Mouse (Mus musculus) left cerebral cortex, adult 18-20 months (tissue): Measurements from ENCODE around the gene Lpar3. TPM values are rescaled to one million over a fixed set of nuclear protein-coding genes. Genes with fewer than 3 reads are reported as not detected.
A peak's percentile ranks its signal among the peaks of the same experiment; 100 is the strongest.

Source experiments
- DNase-seq, 2 experiments: peaks; one replicate each; pipeline ENCODE4 v3.0.0; 2021 to 2022; ENCODE audit warnings: low spot score in 2 of 2, mixed read lengths in 1 of 2
- total RNA-seq, 2 experiments: library from RNA; stranded (reverse); gene quantifications; 2 replicates each; pipeline ENCODE4 v1.2.3; 2021

Gene Lpar3
- total RNA-seq, 2 experiments from 2014 or later = 0.28 to 0.40 TPM

DNA sequence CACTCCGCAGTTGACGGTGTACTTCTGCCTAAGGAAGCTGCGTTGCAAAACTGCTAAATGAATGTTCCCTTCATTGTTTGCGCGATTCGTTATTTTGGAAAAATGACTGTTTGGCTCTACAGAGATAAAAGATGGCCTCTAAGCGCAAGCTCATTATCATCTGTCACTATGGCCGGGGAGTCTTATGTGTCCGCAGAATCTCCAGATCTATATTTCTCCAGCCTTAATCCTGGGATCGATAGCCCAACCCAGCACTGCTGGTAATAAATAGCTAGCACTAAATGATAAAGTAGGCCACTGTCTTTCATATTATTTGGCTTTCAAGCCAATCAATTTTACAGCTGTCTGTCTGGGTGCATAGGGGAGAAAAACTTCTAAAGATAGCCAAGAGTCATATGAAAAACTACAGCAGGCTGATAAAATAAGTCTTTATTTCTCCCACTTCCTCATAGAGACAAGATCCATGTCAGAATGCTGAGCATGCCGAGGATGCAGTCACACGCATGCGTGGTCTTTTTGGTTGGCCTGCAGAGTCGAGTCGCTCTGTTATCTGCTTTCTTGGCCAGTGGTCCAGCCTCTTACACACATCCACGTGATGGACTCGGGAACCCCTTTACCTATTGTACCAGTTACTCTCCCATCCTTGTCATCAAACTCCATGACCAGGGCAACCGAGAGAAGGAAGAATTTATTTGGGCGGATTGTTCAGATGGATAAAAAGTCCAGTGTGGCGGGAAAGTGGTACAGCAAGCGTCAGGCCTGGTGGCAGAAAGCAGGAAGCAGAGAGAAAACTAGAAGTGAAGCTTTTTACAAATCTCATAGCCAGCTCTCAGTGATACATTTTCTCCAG is 84.0 kb downstream of the Lpar3 start:
- DNase-seq = no peak

DNA sequence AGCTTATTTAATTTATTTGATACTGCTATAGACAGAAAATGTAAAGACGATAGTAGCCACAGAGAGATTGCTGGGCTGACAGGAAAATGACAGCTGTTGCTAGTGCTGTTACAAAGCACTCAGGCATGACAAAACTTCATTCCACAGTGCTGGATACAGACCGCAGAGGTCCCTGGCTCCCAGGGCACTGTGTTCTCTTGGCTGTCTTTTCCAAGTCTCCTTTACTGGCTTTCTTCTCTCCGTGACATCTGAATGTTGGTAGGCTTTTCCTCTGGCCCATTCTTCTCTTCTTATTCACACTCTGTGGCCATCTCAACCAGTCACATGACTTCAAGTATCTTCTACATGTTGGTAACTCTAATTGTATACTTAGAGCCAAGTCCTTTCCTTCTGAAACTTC is 86.6 kb downstream of the Lpar3 start:
- no peak for DNase-seq

DNA sequence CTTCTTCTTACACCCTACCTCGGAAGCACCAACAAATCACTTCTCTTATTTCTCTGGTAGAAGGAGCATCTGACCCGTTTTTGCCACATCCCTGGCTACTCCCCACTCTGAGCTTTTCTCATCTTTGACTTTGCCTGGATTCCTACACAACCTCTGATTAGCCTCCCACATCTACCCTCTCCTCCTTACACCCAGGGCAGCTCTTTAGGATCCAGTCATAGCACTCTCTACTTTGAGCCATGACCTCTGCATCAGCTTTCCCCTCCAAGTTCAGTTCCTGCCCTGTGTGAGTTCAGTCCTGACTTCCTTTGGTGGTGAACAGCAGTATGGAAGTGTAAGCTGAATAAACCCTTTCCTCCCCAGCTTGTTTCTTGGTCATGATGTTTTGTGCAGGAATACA is 87.1 kb downstream of the Lpar3 start:
- no peak for DNase-seq

DNA sequence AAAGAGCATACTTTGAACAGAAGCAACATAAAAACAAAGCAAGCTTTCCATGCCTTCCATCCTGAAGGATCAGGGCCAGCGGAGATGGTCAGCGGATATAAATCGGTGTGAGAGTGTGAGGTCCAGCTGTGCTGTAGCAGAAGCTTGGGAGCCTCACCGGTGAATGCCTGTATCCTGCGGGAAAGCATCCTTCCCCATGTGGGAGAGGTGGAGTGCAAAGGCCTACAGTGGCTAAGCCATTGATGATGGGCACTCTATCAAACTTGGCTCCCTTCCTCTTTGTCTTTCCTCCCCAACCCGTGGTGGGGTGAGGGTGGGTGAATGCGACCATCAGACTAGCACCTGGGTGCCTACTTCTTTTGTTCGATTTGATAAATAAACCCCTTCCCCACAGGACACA is 88.8 kb downstream of the Lpar3 start:
- DNase-seq = no peak

DNA sequence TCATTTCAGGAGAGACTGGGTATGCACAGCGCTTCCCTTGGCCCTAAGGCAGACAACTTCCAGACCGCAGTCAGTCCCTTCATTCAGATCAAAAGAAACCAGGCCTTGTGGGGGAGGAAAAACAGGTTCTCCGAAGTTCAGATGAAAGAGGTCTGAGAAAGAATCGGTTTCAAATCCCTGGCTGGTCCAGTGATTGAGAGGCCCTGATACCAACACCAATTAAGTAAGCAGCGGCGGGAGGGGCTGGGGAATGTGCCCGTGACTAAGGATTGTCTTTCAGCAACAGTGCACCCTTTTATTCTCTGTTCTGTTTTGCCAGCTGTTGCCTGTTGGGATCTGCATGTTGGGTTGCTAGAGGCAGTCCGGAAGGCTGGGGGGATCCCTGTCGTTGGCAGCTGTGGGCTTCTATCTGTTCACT is 90.4 kb downstream of the Lpar3 start:
- DNase-seq = no peak

DNA sequence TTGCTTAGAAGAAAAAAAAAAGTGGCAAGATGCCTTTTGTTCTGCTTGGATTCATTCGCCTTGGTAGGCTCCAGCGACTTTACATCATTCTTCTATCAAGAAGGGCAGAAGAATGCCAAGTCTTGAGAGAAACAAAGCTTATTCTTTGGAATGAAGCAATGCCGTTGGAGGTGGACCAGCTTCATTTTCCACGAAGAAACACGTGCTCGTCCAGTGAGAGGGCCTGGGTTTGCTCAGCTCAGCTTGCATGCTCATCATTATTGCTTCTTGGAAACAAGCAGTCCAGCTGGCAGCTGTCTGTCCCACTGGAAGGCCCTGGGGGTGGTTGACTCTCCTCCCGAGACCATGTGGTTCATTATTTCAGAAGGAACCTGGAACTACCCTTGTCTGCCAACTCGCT is 94.7 kb downstream of the Lpar3 start:
- no peak for DNase-seq

DNA sequence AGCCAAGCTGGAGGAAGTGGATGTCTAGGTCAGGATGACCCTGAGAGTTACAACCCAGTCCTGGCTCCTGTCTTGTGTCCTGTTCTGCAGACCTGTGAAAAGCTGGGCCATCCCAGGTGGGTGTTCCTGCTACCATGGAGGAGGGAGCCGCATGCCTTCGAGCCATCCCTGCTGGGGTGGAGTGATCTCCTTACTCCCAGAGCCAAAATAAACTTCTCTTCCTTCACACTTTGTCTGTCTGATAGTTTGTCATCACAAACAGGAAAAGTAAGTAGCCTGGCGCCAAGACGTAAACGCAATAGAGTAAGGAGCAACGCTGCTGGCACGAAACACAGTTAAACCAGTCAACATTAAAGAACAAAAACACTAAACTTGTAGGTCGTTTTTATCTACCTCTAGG is 95.5 kb downstream of the Lpar3 start:
- DNase-seq = no peak

DNA sequence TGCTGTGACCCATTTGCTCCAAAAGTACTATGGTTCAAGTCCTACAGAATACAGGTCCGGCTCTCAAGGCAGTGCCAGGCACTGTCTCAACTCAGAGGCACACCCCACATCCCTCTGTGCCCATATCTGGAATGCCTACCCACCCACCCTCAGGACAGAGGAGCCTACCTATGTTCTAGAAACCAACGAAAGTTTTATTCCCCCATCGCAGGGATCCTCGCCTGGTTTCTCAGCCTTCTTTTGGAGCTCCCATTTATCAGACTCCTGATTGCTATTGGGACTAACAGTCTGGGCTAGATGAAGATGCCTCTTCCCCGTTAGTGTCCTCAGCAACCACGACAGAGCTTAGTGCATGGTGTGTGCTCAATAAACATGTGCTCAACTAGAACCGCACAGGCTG is 96.6 kb downstream of the Lpar3 start:
- DNase-seq = no peak

DNA sequence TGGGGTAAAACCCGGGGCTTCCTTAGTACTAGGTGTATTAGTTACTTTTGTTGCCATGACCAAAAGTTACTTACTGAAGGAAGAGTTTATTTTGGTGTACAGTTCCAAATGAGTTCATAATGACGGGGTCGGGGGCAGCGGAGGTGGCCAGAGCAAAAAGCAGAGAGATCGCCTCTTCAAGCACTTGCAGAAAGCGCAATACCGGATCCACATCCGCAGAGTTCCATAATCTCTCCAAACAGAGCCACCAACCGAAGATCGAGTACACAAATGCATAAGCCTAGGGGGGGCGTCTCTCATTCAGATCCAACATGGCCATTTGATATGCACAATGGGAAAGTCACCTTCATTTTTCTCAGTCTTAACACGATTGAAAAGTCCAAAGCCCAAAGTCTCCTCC is 97.1 kb downstream of the Lpar3 start:
- no peak for DNase-seq

DNA sequence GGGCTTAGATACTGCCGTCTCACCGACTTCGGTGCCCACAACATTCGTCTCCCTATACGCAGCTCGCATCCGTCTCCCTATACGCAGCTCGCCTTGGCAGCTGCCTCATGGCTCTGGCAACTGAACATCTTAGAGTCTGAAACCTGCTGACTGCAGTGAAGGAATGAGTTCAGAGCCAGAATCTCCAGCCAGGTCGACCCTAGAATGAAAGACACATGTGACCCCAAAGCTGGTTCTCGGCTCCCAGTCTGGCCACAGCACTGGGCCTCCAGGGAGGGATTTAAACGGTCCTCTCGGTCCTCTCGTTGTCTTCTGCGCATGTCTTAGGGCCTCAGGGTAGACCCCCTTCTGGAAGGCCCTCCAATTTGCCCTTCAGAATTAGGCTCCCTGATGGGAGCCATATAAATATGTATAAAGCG is 97.8 kb downstream of the Lpar3 start:
- DNase-seq = no peak

DNA sequence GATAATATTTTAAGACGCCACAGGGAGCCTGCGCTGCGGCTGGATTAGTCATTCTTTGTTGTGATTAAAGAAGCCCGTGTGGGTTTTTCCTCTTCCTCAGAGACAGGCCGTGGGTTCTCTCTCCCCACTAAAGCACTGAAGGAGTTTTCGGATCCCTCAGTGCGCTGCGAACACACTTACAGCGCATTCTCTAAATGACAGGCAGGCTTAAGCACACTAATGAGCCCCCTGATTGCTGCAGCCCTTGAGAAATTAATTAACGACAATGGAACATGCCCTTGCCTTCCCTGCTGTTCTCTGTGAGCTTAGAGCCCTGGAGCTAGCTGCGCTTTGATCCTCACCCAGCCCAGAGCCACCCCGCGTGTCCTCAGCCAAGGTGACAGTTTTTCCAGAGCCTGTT is 98.2 kb downstream of the Lpar3 start:
- DNase-seq = no peak

DNA sequence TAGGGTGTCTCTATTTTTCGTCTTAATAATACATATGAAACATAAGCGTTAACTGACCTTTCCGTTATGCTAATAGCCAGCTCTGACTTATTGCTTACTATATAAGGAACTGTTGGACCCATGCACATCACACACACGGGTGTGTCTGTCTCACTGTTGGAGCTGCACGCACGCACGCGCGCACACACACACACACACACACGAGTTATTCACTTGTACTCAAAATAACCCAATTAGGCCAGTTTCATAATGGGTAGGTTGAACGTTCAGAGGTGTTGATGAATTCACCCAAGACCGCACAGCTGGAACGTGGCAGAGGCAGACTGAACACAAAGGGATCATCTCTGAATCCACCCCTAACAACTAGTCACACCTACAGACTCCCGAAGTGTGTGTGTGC is 98.7 kb downstream of the Lpar3 start:
- DNase-seq = no peak

DNA sequence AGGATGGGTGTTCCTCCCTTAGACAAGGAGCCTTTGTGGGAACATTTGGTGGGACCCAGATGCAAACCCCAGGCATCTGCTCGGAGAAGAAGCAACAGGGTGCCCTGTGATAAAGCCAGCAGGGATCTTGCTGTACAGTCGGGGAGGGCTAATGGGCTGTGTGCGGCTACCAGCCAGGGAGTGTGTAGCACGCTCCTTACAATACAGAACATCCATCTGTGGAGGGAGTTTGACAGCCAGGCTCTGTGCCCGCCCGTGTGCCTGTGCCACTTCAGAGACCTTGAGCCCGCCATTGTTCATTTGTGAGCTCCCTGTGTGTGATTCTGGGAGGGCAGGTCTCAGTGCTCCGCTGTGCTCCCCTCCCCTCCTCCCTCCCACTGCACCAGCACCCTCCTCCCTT is 104.2 kb downstream of the Lpar3 start:
- DNase-seq = no peak

DNA sequence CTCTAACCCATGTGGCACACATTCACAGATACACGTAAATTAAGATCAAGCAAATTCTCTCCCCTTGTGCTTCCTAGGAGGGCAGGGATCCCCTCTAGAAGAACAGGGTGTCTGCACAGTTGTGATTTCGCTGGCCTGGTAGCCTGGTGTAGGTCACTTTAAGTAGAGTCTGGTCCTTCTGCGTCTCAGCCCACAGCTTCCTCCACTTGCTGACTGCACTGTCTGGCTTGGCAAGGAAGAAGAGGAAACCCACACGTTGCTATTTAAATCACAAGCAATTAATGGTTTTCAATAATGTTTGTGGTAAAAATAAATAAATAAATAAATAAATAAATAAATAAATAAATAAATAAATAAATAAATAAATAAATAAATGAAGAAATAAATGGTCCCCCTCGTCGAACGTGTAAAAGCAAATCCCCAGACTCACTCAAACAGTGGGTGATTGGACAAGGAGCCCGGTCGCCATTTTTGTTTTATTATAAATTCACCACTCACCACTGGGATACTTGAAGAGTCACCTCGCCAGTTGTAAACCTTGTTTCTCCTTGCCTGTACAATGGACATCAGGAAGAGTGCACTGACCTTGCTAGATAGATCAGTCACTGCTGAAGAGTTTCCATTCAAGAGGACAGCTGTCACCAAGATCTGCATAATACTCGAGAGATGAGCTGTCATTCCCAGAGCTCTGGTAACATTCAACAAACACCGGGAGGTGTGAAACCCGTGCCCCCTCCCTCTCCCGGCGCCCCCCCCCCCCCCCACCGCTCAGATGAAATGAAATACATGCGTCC is 106.2 kb downstream of the Lpar3 start:
- no peak for DNase-seq

DNA sequence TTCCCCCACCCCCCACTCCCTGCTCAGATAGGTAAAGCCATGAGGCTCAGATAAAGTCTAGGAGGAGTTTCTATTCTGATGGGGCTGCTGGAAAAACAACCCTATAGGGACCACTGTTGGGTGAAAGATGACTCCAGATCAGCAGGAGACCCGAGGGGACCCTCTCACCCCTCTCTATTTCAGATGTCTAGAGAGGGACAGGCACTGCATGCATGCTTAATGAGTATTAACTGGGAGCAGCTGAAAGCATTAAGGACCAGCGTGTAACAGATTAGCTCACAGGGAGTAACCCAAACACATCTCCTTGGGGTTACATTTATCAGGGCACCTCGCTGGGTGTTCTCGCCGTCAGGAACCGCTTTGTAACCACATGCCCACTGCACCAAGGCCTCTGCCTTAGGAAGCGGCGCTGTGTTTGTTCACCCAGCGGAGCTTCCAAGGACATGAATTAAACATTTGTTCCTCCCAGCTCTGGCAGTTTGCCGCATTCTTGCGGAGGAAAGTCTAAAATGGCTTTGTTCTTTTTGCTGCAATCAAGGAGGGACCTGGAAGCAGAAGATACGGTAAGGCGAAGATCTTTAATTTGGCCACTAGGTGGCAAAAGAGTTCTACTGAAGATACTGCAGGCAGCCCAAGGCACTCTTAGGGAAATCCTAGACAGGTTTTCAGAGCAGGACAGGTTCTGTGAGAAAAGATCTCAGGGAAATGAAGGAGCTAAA is 106.9 kb downstream of the Lpar3 start:
- peak; percentile 79 for DNase-seq

DNA sequence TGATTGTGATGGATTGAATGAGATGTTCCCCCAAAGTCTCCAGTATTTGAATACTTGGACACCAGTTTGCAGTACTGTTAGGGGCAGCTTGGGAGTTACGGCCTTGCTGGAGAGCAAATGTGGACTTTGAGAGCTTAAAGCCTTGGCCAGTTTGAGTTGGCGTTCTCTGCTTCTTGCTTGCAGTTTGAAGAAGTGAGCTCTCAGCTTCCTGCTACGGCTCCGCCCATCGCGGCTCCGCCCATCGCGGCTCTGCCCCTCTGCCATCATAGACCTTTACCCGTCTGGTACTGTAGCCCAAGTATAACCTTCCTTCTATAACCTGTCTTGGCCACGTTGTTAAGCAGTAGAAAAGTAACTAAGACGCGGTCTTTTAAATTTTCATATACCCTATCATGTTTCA is 108.0 kb downstream of the Lpar3 start:
- DNase-seq = no peak

DNA sequence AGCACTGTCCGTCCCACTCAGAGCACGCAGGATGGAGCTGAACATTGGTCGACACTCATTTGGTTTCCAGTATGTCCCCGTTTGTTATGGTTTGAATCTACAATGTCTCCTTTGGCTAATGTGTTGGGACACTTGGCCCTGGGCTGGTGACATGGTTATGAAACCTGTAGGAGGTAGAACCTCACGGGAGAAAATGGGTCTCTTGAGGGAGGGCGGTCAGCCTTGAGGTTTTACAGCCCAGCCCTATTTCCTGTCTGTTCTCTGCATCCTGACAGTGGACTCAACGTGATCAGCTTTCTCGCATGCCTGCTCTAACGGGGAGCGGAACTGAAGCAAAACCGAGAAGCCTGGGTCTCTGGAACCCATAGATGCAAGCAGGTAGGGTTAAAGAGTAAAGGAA is 111.1 kb downstream of the Lpar3 start:
- DNase-seq = no peak

DNA sequence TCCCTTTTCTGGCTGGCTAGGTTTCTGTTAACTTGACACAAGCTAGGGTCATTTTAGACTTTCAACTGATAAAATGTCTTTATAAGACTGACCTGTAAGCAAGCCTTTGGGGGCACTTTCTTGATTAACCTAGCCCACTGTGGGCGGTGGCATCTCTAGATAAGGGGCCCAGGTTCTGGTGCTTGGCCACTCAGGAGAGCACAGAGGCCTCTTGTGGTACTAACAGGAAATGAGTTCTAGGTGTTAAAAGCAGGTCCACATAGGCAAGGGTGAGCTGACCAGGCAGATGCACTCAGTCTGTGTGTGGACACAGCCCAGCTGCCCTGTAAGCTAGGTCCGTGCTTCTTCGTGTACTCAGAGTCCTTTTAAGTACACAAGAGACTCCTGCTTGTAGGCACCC is 112.5 kb downstream of the Lpar3 start:
- no peak for DNase-seq

DNA sequence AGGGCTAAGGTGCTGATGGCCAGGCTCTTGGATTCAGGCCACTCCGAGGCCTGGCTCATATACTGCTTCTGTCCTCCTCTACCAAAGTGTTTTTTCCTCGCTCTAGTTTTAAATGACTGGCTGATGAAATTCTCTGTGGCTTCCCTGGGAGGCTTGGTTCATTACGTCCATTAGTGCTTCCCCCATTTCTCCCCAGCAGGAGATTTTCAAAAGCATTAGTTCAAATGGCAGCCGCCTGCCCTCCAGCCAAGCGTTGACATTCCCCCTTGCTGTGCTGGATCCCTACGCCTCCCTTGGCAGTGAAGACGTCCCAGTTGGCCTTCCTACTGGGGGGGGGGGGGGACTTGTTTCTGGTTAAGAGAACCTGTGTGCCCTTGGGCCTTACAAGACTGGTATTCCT is 113.3 kb downstream of the Lpar3 start:
- DNase-seq = no peak
